Mouse (Mus musculus) granulocyte monocyte progenitor cell, adult 5-6 weeks (primary cell): ENCODE results near the gene Rasl2-9. TPM values are rescaled to one million over a fixed set of nuclear protein-coding genes. Genes with fewer than 3 reads are reported as not detected.
"Not testable (repeated sequence)": the region's sequence is repeated elsewhere in the genome, so short reads cannot be mapped to it uniquely, and the experiment has no call there.

Source experiments
- ATAC-seq: replicated peaks from 2 replicates; pipeline ENCODE4 v1.8.0; 2016; ENCODE audit warnings: mild to moderate bottlenecking, moderate TSS enrichment, inconsistent platforms; ENCODE audit not compliant: poor library complexity, severe bottlenecking
- total RNA-seq, 2 experiments: library from RNA; stranded (forward) in 1 of 2; stranded (reverse) in 1 of 2; fragments of 200-712, 200-1000 nt in 1 of 2; fragments of >200 nt in 1 of 2; fragmentation: Nextera tagmentation in 1 of 2; gene quantifications; 2 replicates each; pipeline ENCODE4 v1.2.3; 2014 to 2017

Rasl2-9 gene
- total RNA-seq (2014; fragmentation: Nextera tagmentation), result 2.0 TPM in 1 of 2 replicates, not detected in the other
- total RNA-seq (2017), result not detected in 2 replicates

GRCm38 (mm10) chr7:5125549-5126406, at the start of gene Rasl2-9:
Rasl2-9 (minus strand) TSS chr7:5125950.
- ATAC-seq, result peak; percentile 100

DNA sequence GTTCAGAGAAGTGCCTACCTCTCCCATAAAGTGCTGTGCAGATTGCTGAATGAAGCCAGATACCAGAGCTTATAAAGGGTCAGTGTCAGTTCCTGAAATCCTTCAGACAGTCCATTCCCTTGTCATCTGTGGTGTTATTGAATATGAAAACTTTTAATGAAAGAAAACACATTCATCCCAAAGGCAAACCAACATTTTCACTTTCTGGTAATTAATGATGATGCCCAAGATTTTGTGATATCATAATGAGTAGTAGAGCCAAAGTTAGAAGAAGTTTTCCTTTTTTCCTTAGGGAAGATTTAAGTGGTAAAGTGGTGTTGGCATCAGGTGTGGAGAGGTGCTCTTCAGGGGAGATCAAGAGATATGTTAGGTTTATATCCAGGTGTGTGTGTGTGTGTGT, 23.8 kb upstream of the Rasl2-9 start, which contains the start of gene Vmn1r55:
Gene Vmn1r55 (minus strand): TSS at position 101 of the 400 bp plus-strand sequence.
- ATAC-seq, result not testable (repeated sequence)

DNA sequence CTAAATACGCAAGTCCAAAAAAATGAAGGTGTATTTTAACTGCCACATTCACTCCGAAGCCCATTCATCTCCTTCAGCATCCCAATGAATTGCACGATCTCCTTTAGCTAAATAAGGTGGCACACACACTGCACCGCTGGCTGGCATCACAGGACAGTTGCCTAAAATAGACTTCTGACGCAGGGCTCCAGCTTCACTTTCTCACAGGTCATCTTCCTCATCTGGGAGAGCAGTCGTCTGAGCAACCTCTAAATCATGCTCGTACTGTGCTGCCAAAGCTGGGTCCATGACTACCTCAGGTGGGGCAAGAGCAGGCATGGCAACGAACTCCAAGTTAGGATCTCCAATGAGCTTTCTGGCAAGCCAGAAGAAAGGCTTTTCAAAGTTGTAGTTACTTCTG, 672 bp downstream of the Rasl2-9 start:
- ATAC-seq, result peak; percentile 23

- ATAC-seq, result no peak
Observed at GRCm38 (mm10) chr7:5116850-5117249, 8.9 kb downstream of the Rasl2-9 start, which contains the start of gene Rfpl4. Rfpl4 (minus strand) TSS chr7:5116950.

- ATAC-seq, result no peak
Observed at GRCm38 (mm10) chr7:5112701-5113100, 13.0 kb downstream of the Rasl2-9 start.

DNA sequence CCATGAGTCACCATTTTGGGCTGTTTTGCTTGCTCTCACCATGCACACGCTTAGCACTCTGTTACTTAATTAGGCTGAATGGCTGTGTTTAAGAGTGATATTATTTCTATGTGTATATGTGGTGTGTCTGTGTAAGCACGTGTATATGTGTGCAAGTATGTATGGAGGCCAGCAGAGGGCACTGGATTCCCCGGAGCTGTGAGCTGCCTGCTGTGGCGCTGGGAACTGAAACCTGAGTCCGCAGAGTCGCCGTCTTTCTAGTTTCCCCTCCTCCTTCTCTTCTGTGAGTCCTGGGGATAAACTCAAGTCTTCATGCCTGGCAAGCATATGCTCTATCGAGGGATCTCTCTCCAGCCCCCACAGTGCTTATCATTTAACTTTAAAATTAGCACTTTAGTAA, 16.4 kb downstream of the Rasl2-9 start:
- ATAC-seq, result no peak

- no peak for ATAC-seq
Observed at GRCm38 (mm10) chr7:5108272-5108671, 17.5 kb downstream of the Rasl2-9 start.

- ATAC-seq, result no peak
Observed at GRCm38 (mm10) chr7:5102564-5102963, 23.2 kb downstream of the Rasl2-9 start.

DNA sequence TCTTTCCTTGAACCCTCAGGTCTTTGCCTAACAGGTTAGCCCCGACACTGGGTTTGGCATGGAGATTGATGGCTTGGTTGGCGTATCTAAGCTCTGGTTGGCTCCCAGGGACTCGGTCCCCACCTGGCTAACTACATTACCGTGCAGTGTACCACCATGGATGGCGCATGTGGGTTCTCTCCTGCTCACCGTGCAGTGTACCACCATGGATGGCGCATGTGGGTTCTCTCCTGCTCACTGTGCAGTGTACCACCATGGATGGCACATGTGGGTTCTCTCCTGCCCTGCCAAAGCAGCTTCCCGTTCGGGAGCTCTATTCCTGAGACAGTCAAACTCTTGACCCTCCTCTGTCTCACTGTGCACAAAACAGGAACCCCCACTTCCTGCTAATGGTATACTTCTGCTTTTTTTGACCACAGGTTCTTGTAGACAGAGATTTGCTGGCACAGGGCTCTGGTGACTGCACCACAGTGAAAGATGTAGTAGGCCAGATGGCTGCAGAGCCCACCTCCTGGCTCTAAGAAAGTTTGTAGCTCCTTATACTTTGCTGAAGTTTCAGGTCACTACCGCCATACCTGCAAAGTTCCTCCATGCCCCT, 24.6 kb downstream of the Rasl2-9 start:
- ATAC-seq, result peak; percentile 96

DNA sequence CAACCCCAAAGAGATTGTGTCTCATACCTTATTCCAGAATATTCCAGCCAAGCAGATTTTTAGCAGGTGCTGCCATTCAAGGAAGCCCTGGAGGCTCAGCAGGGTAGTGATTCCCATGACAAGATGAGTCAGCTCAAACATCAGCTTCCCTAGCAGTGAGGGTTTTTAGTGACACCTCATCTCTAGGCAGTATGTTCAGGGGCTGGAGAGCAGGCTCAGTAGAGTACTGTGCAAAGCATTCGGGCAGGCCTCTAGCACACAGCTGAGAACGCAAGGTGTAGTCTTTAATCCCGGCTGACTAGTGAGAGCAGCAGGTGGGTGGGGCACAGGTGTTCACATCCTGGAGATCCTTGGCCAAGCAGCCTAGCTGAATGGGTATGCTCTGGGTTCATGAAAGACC, 26.0 kb downstream of the Rasl2-9 start:
- ATAC-seq, result no peak

GRCm38 (mm10) chr7:5098769-5099168, 27.0 kb downstream of the Rasl2-9 start:
- no peak for ATAC-seq

DNA sequence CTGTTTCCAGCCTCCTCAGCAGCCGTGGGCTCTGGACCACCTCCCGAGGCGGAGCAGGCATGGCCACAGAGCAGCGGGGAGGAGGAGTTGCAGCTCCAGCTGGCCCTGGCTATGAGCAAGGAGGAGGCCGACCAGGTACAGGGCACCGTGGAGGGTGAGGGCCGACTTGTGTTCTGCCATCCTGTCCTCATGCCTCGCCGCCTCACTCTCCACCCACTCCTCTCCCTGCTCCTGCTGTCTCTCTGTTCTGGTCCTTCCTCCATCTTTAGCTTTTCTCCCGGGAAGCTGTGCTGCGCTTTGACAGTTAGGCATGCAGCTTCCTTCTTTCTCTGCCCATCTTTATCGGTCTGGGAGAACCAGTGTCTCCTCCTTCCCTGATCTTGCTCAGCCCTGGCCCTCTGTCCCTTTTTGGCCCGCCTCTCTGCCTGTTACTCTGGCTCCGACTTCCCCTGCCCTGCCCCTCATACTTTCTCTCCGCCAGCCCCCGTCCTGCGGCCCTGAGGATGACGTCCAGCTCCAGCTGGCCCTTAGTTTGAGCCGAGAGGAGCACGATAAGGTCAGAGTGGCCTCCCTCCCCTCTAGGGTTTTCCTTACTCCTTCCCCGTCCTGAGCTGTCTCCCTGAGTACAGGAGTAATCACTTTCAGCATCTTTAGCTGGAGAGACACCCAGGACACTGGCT, 32.8 kb downstream of the Rasl2-9 start:
- no peak for ATAC-seq

GRCm38 (mm10) chr7:5092381-5092780, 33.4 kb downstream of the Rasl2-9 start:
- no peak for ATAC-seq

GRCm38 (mm10) chr7:5091008-5091728, 34.6 kb downstream of the Rasl2-9 start:
- no peak for ATAC-seq

- no peak for ATAC-seq
Observed at GRCm38 (mm10) chr7:5089853-5090252, 35.9 kb downstream of the Rasl2-9 start.

DNA sequence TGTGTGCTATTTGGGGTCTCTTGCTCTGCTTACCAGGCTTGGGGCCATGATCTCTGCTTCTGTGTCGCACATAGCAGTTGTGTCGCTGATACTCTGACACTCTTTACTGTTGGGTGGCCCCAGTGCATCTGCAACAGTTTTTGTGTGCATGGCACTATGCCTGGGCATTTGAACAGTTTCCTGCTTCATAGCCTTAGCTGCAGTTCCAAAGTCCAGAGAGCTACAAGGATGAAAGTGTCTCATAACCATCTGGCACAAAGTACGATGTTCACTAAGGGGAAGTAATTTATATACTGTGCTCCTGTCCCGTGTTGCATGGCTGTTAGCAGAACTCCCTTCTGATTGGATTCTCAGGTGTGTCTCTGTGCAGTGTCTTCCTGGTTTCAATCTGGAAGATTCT, 37.9 kb downstream of the Rasl2-9 start:
- no peak for ATAC-seq

- ATAC-seq, result no peak
Observed at GRCm38 (mm10) chr7:5086921-5087440, 38.8 kb downstream of the Rasl2-9 start.

DNA sequence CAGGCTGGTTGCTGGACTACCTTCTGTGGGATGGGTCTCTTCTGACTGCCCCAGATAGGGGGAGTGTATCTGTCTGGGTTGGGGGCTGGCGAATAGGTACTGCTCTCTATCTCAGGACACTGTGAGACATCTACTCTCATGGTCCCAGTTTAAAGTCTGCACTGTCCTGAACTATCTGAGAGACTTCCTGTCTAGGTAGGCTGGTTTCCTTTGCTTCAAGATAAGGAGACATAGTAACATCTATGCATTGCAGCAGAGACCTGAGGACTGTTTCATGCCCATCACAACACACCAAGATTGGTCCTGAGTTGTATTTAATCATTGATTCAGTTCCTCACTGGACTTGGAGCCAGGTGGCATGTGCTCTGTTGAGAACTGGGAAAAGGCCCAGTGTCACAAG, 40.2 kb downstream of the Rasl2-9 start:
- no peak for ATAC-seq

DNA sequence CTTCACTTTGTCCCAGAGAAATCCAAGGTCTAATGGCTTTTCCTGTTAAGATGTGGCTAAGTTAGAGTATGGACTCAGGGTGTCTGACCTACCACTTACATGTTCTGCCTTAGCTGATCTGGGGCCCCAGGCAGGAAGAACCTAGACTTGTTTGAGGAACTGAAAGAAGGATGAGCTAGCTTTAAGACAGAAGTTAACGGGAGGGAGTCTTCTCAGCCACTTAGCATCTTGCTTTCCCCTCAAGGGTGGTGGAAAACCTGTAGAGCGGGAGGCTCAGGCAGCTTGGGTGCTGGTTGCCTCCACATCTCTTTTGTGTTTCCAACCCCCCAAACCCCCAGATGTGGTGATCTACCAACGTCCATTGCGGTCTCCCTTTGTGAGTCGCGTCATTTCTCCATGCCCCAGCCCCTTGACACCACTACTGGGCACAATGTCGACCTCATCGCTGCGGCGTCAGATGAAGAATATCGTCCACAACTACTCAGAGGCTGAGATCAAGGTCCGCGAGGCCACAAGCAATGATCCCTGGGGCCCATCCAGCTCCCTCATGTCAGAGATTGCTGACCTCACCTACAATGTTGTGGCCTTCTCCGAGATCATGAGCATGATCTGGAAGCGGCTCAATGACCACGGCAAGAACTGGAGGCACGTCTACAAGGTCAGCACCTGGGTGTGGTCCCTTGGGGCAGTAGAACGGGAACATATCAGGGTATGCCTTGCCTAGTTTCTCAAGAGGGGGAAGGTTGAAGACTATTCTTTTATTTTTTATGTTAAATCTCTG, 42.2 kb downstream of the Rasl2-9 start:
- peak; percentile 63 for ATAC-seq
